Mouse (Mus musculus): ENCODE measurements at regions not wholly inside any gene's neighbourhood (a gene's known extent, or its start where the extent isn't known, plus 50 kb on each side); places are given as distances from the start of the nearest gene placed in this dataset.

DNA sequence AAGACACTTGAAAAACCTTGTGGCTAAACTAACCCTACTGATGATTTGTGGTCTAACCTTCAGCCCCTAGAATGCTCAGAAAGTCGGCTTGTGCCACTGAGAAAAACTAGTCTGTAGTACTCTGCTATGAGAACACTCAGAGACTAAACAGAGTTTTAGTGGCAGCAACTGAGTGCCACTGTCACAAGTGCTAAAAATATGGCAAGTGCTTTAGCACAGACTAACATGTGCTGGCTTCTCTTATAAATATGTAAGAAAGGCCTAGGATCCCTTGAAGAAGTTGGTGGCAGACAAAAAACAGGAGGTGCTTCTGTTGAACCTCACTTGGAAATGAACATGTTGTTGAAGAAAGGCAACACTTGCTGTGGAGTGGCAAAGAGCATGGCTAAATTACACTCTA, 1052.9 kb downstream of the Gsdmc2 start:
- TF ChIP-seq CTCF (IDR thresholded peaks at IDR 0.05; ENCODE audit: low read depth, low read length) (no peak), EP300 (IDR thresholded peaks at IDR 0.05; ENCODE audit: insufficient read depth, low read depth, low read length) (no peak), POLR2A (IDR thresholded peaks at IDR 0.05; ENCODE audit: insufficient read depth, low read length) (no peak)
